Mouse (Mus musculus): Measurements from ENCODE around the gene Fbxl13. TPM values are rescaled to one million over a fixed set of nuclear protein-coding genes. Genes with fewer than 3 reads are reported as not detected.
A peak's percentile ranks its signal among the peaks of the same experiment; 100 is the strongest.

The Fbxl13 gene
- polyA plus RNA-seq, 1 experiment from 2014 or later, result 0.15 TPM

DNA sequence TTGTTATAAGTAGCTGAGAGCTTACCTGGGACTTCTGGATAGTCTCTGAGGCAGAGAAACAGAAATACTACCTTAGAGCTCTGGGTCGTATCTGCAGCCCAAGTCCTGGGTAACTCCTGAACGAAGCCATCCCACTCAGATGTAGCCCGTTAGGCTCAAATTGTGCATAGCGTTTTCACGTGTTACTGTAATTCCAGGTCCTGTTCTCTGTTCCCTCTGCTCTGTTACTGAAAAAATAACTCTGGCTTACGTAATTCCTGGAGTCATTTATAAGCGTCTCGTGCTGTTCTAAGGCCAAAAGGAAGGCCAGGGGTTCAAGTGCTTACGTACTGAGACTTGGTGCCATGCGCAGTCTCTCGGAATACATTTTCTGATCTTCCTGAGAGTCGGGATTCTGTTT is 177.3 kb downstream of the Fbxl13 start:
- no peaks in the 10 kb centered on the region for H3K27me3 ChIP-seq
- ChIA-PET CTCF (interaction anchor here (2.2 kb wide), 1 partner anchor 10 kb away, joined by 7 read pairs; no protein-coding TSS in a partner anchor), POLR2A (no interaction called here)
- no peak for TF ChIP-seq CTCF (IDR thresholded peaks at IDR 0.05)
- in situ Hi-C loops (cut with MboI; ENCODE audit: low pct_unique_long_range_greater_than_20kb), result no loop called here
- DNase-seq (ENCODE audit: low read depth, low spot score) (no peak), ATAC-seq (no peak)

- ATAC-seq (no peak), DNase-seq (ENCODE audit: low read depth, low spot score) (no peak)
- ChIA-PET POLR2A (no interaction called here), CTCF (interaction anchor here (1.0 to 2.2 kb wide), 2 partner anchors 9 to 18 kb away, joined by 3 to 7 read pairs; no protein-coding TSS in a partner anchor)
- H3K27me3 ChIP-seq, result no peaks in the 10 kb centered on the region
- in situ Hi-C loops (cut with MboI; ENCODE audit: low pct_unique_long_range_greater_than_20kb), result no loop called here
- TF ChIP-seq CTCF (IDR thresholded peaks at IDR 0.05), result no peak
Observed at GRCm38 (mm10) chr5:21467387-21467786, 178.0 kb downstream of the Fbxl13 start.

DNA sequence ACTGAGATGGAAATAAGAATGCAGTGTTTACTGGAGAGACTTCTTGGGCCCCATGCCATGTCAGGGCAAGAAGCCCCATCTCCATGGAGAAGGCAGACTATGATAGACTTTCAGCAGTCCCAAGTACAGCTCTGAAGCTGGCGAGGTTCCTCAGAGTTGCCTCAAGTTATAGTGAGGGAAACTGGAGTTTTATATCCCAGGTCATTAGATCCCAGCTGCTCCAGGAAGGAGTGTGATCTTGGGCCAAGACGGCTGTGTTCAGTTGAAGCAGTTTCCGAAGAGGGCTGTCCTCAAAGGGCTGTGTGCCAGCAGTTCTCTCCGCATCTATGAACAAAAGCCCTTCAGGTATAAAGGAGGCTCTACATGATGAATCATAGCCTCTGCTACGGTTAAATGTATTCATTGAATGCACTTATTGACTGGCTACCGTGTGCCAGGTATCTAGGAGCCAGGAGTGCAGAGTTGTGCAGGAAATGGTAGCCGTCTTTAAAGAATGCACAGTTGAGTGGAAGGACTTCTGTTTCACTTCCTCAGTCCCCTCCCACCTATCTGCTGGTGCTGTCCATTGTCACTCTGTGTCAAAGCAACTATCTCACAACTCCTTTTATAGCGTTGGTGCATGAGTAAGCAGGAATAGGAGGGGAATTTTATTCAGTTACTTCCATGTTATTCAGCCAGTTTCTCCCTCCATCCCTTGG is 204.5 kb downstream of the Fbxl13 start:
- no peaks in the 10 kb centered on the region for H3K27me3 ChIP-seq
- no peak for TF ChIP-seq CTCF (IDR thresholded peaks at IDR 0.05)
- ATAC-seq (peak; percentile 39), DNase-seq (ENCODE audit: low read depth, low spot score) (no peak)
- ChIA-PET POLR2A (no interaction called here), CTCF (interaction anchor here (2.0 kb wide), 1 partner anchor 10 kb away, joined by 5 read pairs; no protein-coding TSS in a partner anchor)
- in situ Hi-C loops (cut with MboI; ENCODE audit: low pct_unique_long_range_greater_than_20kb), result no loop called here

GRCm38 (mm10) chr5:21439446-21440110 is 205.9 kb downstream of the Fbxl13 start:
- ChIA-PET CTCF (interaction anchor here (1.0 to 1.1 kb wide), 2 partner anchors 9 to 202 kb away, joined by 3 to 4 read pairs; no protein-coding TSS in a partner anchor), POLR2A (no interaction called here)
- DNase-seq (ENCODE audit: low read depth, low spot score), result no peak
- no peaks in the 10 kb centered on the region for H3K27me3 ChIP-seq
- no peak for TF ChIP-seq CTCF (IDR thresholded peaks at IDR 0.05)
- ATAC-seq, result no peak
- in situ Hi-C loops (cut with MboI; ENCODE audit: low pct_unique_long_range_greater_than_20kb), result no loop called here

DNA sequence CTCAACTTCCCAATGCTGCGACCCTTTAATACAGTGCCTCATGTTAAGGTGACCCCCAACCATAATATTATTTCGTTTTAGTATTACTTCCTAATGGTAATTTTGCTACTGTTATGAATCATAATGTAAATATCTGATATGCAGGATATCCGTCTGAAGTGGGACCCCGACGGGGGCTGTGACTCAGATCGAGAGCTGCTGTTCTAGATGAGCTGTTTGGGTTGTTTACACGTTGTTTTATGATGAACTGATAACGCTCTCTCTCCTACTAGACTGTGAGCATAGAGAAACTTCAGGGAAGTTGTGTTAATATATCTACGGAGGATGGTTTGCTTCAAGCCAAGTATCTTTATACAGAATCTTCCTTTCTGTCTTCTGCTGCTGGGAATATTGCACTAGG is 207.0 kb downstream of the Fbxl13 start:
- no peak for DNase-seq (ENCODE audit: low read depth, low spot score)
- no peaks in the 10 kb centered on the region for H3K27me3 ChIP-seq
- no peak for TF ChIP-seq CTCF (IDR thresholded peaks at IDR 0.05)
- POLR2A ChIA-PET, result no interaction called here
- CTCF ChIA-PET, result interaction anchor here (1.0 to 1.5 kb wide), 4 partner anchors 8 to 203 kb away, joined by 3 to 4 read pairs (median 3); no protein-coding TSS in a partner anchor
- in situ Hi-C loops (cut with MboI; ENCODE audit: low pct_unique_long_range_greater_than_20kb), result no loop called here
- no peak for ATAC-seq

GRCm38 (mm10) chr5:21436471-21436975 is 208.9 kb downstream of the Fbxl13 start:
- TF ChIP-seq CTCF (IDR thresholded peaks at IDR 0.05), result no peak
- ATAC-seq (no peak), DNase-seq (ENCODE audit: low read depth, low spot score) (no peak)
- POLR2A ChIA-PET, result interaction anchor here (1.0 kb wide), 1 partner anchor 209 kb away, joined by 3 read pairs; the partner anchor contains the start of genes Armc10 and Fbxl13
- CTCF ChIA-PET, result interaction anchor here (1.0 to 5.1 kb wide), 2 partner anchors 148 to 152 kb away, joined by 4 to 46 read pairs; no protein-coding TSS in a partner anchor
- H3K27me3 ChIP-seq, result no peaks in the 10 kb centered on the region
- in situ Hi-C loops (cut with MboI; ENCODE audit: low pct_unique_long_range_greater_than_20kb), result no loop called here

DNA sequence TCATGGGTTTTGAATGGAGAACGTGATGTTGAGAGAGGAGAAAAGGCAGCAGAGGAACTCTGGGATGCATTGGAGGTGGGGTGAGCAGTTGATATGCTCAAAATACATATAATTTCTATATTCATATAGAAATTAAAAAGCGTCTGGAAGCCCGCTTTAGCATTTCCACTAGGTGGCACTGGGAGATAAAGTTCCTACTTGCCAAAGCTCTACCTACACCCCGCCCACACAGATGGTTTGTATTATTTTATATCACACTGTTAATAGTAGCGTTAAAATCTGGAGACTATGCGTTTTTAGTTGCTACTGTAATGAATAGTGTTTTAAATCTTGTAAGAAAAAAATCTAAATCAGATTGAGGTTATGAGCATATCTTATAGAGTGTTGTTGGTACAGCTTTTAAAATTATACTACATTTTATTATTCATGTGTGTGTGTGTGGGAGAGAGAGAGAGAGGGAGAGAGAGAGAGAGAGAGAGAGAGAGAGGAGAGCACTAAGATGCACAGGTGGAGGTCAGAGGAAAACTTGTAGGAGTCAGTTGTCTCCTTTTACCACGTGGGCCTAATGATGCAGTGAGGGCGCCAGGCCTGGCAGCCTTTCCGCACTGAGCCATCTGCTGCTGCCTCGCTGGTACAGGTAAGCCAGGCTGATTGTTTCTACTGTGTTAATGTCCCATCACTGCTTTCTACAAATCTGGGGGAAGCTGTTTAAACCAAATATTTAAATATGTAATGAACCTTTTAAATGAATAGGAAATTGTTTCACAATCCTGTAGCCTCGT is 211.1 kb downstream of the Fbxl13 start:
- POLR2A ChIA-PET, result no interaction called here

More for the DNA sequence above, 211.1 kb downstream of the Fbxl13 start:
- in situ Hi-C loops (cut with MboI; ENCODE audit: low pct_unique_long_range_greater_than_20kb), result no loop called here
- CTCF ChIA-PET, result interaction anchor here (0.8 to 5.1 kb wide), 9 partner anchors 41 to 207 kb away, joined by 3 to 46 read pairs (median 3); no protein-coding TSS in a partner anchor
- peak; percentile 82 for TF ChIP-seq CTCF (IDR thresholded peaks at IDR 0.05)
- no peak for ATAC-seq
- H3K27me3 ChIP-seq, result no peaks in the 10 kb centered on the region
- no peak for DNase-seq (ENCODE audit: low read depth, low spot score)

Other genes starting within 250 kb of the Fbxl13 start
- 0.37 TPM for gene Ccdc146, start 221.0 kb downstream of the Fbxl13 start, polyA plus RNA-seq (2021)
- 10.2 TPM for gene Fam185a, start 220.7 kb downstream of the Fbxl13 start, polyA plus RNA-seq (2021)
- not detected for gene Lrrc17, start 102.1 kb downstream of the Fbxl13 start, polyA plus RNA-seq (2021)
- 42.2 TPM for gene Armc10, start 179 bp upstream of the Fbxl13 start, polyA plus RNA-seq (2021)
- gene Napepld, start 55.8 kb upstream of the Fbxl13 start, polyA plus RNA-seq (2021), result 5.2 TPM
- 178 TPM for gene Pmpcb, start 91.5 kb upstream of the Fbxl13 start, polyA plus RNA-seq (2021)
- 67.5 TPM for gene Dnajc2, start 139.6 kb upstream of the Fbxl13 start, polyA plus RNA-seq (2021)
- 173 TPM for gene Psmc2, start 139.6 kb upstream of the Fbxl13 start, polyA plus RNA-seq (2021)
- not detected for gene Slc26a5, start 220.0 kb upstream of the Fbxl13 start, polyA plus RNA-seq (2021)